Mouse (Mus musculus): ENCODE data around the gene Uevld. TPM values are rescaled to one million over a fixed set of nuclear protein-coding genes. Genes with fewer than 3 reads are reported as not detected.
"Not testable (repeated sequence)": the region's sequence is repeated elsewhere in the genome, so short reads cannot be mapped to it uniquely, and the experiment has no call there.

The Uevld gene
- polyA plus RNA-seq, 1 experiment = 4.0 TPM

- WGBS = 24% methylated on average over 3 of the region's 3 CpGs
- H3K27ac ChIP-seq (ENCODE audit: insufficient read depth, low read depth, low read length) = peak overlapping the region; percentile 65
- no peak overlapping the region for H3K4me3 ChIP-seq (ENCODE audit: insufficient read depth, low read depth, low read length)
- H3K27me3 ChIP-seq (replicated peaks; ENCODE audit: control insufficient read depth, insufficient read depth, low read length) = no peaks in the 10 kb centered on the region
- DNase-seq = peak; percentile 73
- TF ChIP-seq POLR2A (IDR thresholded peaks at IDR 0.05; ENCODE audit: low read depth, low read length) (no peak), CTCF (conservative IDR thresholded peaks at IDR 0.05; ENCODE audit: insufficient read depth, insufficient read length, low read depth, low read length) (no peak)
- H3K36me3 ChIP-seq (ENCODE audit: control insufficient read depth, insufficient read depth, low read length) = peaks cover 2% of the 10 kb centered on the region; the same call in 1 of the 2 replicates
- H3K4me1 ChIP-seq (ENCODE audit: control insufficient read depth, insufficient read depth, low read length) = peaks cover 29% of the 10 kb centered on the region
These were observed 42.3 kb upstream of the Uevld start for GRCm38 (mm10) chr7:47000644-47000983.

- Histone ChIP-seq H3K36me3 (ENCODE audit: control insufficient read depth, insufficient read depth, low read length) (peaks cover 2% of the 10 kb centered on the region; the same call in 1 of the 2 replicates), H3K4me3 (ENCODE audit: insufficient read depth, low read depth, low read length) (no peak overlapping the region), H3K4me1 (ENCODE audit: control insufficient read depth, insufficient read depth, low read length) (peaks cover 29% of the 10 kb centered on the region), H3K27ac (ENCODE audit: insufficient read depth, low read depth, low read length) (peak overlapping the region; percentile 84), H3K27me3 (replicated peaks; ENCODE audit: control insufficient read depth, insufficient read depth, low read length) (no peaks in the 10 kb centered on the region)
- DNase-seq = peak; percentile 82
- 48% methylated on average over 8 of the region's 8 CpGs for WGBS
- TF ChIP-seq POLR2A (IDR thresholded peaks at IDR 0.05; ENCODE audit: low read depth, low read length) = no peak
- no peak for TF ChIP-seq CTCF (conservative IDR thresholded peaks at IDR 0.05; ENCODE audit: insufficient read depth, insufficient read length, low read depth, low read length)
These were observed 41.8 kb upstream of the Uevld start for GRCm38 (mm10) chr7:46999983-47000643.

- WGBS = 77% methylated on average over 2 of the region's 2 CpGs
- Histone ChIP-seq H3K4me1 (ENCODE audit: control insufficient read depth, insufficient read depth, low read length) (peaks cover 29% of the 10 kb centered on the region), H3K4me3 (ENCODE audit: insufficient read depth, low read depth, low read length) (no peak overlapping the region), H3K27me3 (replicated peaks; ENCODE audit: control insufficient read depth, insufficient read depth, low read length) (no peaks in the 10 kb centered on the region), H3K36me3 (ENCODE audit: control insufficient read depth, insufficient read depth, low read length) (peaks cover 4% of the 10 kb centered on the region; the same call in 1 of the 2 replicates), H3K27ac (ENCODE audit: insufficient read depth, low read depth, low read length) (no peak overlapping the region)
- TF ChIP-seq POLR2A (IDR thresholded peaks at IDR 0.05; ENCODE audit: low read depth, low read length) (no peak), CTCF (conservative IDR thresholded peaks at IDR 0.05; ENCODE audit: insufficient read depth, insufficient read length, low read depth, low read length) (no peak)
- DNase-seq = no peak
These were observed 40.6 kb upstream of the Uevld start for GRCm38 (mm10) chr7:46998942-46999341.

GRCm38 (mm10) chr7:46997644-46998395 lies 39.5 kb upstream of the Uevld start:
- DNase-seq = peak; percentile 79
- no peaks in the 10 kb centered on the region for H3K27me3 ChIP-seq (replicated peaks; ENCODE audit: control insufficient read depth, insufficient read depth, low read length)
- H3K4me3 ChIP-seq (ENCODE audit: insufficient read depth, low read depth, low read length) = peak overlapping the region; percentile 21; the same call in 1 of the 2 replicates
- no peak for TF ChIP-seq POLR2A (IDR thresholded peaks at IDR 0.05; ENCODE audit: low read depth, low read length)
- no peak for TF ChIP-seq CTCF (conservative IDR thresholded peaks at IDR 0.05; ENCODE audit: insufficient read depth, insufficient read length, low read depth, low read length)
- H3K27ac ChIP-seq (ENCODE audit: insufficient read depth, low read depth, low read length) = peak overlapping the region; percentile 37; the same call in 1 of the 2 replicates
- H3K36me3 ChIP-seq (ENCODE audit: control insufficient read depth, insufficient read depth, low read length) = peaks cover 7% of the 10 kb centered on the region
- WGBS = 54% methylated on average over 21 of the region's 21 CpGs
- H3K4me1 ChIP-seq (ENCODE audit: control insufficient read depth, insufficient read depth, low read length) = peaks cover 25% of the 10 kb centered on the region

GRCm38 (mm10) chr7:46997008-46997407 lies 38.7 kb upstream of the Uevld start:
- no peak overlapping the region for H3K4me3 ChIP-seq (ENCODE audit: insufficient read depth, low read depth, low read length)
- no peak overlapping the region for H3K27ac ChIP-seq (ENCODE audit: insufficient read depth, low read depth, low read length)
- DNase-seq = no peak
- H3K27me3 ChIP-seq (replicated peaks; ENCODE audit: control insufficient read depth, insufficient read depth, low read length) = no peaks in the 10 kb centered on the region
- WGBS = 89% methylated on average over 4 of the region's 4 CpGs
- peaks cover 21% of the 10 kb centered on the region for H3K4me1 ChIP-seq (ENCODE audit: control insufficient read depth, insufficient read depth, low read length)
- TF ChIP-seq POLR2A (IDR thresholded peaks at IDR 0.05; ENCODE audit: low read depth, low read length) = no peak
- TF ChIP-seq CTCF (conservative IDR thresholded peaks at IDR 0.05; ENCODE audit: insufficient read depth, insufficient read length, low read depth, low read length) = no peak
- H3K36me3 ChIP-seq (ENCODE audit: control insufficient read depth, insufficient read depth, low read length) = peaks cover 7% of the 10 kb centered on the region

GRCm38 (mm10) chr7:46995558-46995957 lies 37.2 kb upstream of the Uevld start:
- WGBS = 93% methylated on average over 3 of the region's 3 CpGs
- TF ChIP-seq CTCF (conservative IDR thresholded peaks at IDR 0.05; ENCODE audit: insufficient read depth, insufficient read length, low read depth, low read length) (no peak), POLR2A (IDR thresholded peaks at IDR 0.05; ENCODE audit: low read depth, low read length) (no peak)
- no peak overlapping the region for H3K4me3 ChIP-seq (ENCODE audit: insufficient read depth, low read depth, low read length)
- no peak overlapping the region for H3K27ac ChIP-seq (ENCODE audit: insufficient read depth, low read depth, low read length)
- peaks cover 7% of the 10 kb centered on the region for H3K36me3 ChIP-seq (ENCODE audit: control insufficient read depth, insufficient read depth, low read length)
- no peaks in the 10 kb centered on the region for H3K27me3 ChIP-seq (replicated peaks; ENCODE audit: control insufficient read depth, insufficient read depth, low read length)
- DNase-seq = no peak
- peaks cover 17% of the 10 kb centered on the region for H3K4me1 ChIP-seq (ENCODE audit: control insufficient read depth, insufficient read depth, low read length)

GRCm38 (mm10) chr7:46993079-46993478 lies 34.8 kb upstream of the Uevld start:
- Histone ChIP-seq H3K27me3 (replicated peaks; ENCODE audit: control insufficient read depth, insufficient read depth, low read length) (no peaks in the 10 kb centered on the region), H3K4me3 (ENCODE audit: insufficient read depth, low read depth, low read length) (no peak overlapping the region), H3K36me3 (ENCODE audit: control insufficient read depth, insufficient read depth, low read length) (peaks cover 5% of the 10 kb centered on the region), H3K4me1 (ENCODE audit: control insufficient read depth, insufficient read depth, low read length) (no peaks in the 10 kb centered on the region), H3K27ac (ENCODE audit: insufficient read depth, low read depth, low read length) (no peak overlapping the region)
- WGBS = 52% methylated on average over 8 of the region's 8 CpGs
- TF ChIP-seq POLR2A (IDR thresholded peaks at IDR 0.05; ENCODE audit: low read depth, low read length) = no peak
- TF ChIP-seq CTCF (conservative IDR thresholded peaks at IDR 0.05; ENCODE audit: insufficient read depth, insufficient read length, low read depth, low read length) = no peak
- DNase-seq = no peak

GRCm38 (mm10) chr7:46989387-46989786 lies 31.1 kb upstream of the Uevld start:
- WGBS = 77% methylated on average over 4 of the region's 4 CpGs
- DNase-seq; H3K36me3 ChIP-seq (ENCODE audit: control insufficient read depth, insufficient read depth, low read length): not testable (repeated sequence)

More at GRCm38 (mm10) chr7:46989387-46989786, 31.1 kb upstream of the Uevld start:
- not testable (repeated sequence) for H3K27ac ChIP-seq (ENCODE audit: insufficient read depth, low read depth, low read length); H3K4me1 ChIP-seq (ENCODE audit: control insufficient read depth, insufficient read depth, low read length); H3K27me3 ChIP-seq (replicated peaks; ENCODE audit: control insufficient read depth, insufficient read depth, low read length); H3K4me3 ChIP-seq (ENCODE audit: insufficient read depth, low read depth, low read length)
